Mouse (Mus musculus): ENCODE results near the gene Cd200r3.

Cd200r3 gene

DNA sequence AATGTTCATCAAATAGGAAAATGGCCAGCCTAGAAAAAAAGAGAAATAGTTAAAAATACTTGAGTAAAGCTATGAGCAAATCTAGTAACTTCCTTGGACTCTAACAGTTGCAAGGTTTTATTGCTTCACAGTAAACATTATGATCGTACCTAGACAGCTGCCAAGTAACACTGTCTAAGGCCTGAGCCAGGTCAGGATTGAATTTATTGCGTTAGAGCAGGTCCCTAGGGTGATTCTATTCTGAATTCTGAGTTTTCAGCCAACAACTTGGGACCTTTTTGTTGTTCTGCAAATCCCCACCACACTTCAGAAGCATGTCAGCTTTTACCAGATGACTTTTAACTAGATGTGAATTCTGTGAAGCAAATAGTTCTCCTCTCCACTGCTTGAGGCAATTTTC, 87.3 kb downstream of the Cd200r3 start:
- DNase-seq (ENCODE audit: low read depth, low spot score): no peak
